Mouse (Mus musculus) right cerebral cortex, postnatal 36 days (tissue): ENCODE results near the gene Olfr835.

Source experiments
- DNase-seq, 2 experiments: peaks; one replicate each; pipeline ENCODE4 v3.0.0; 2022; ENCODE audit warnings: low spot score in 2 of 2, mixed read lengths in 1 of 2

The Olfr835 gene

DNA sequence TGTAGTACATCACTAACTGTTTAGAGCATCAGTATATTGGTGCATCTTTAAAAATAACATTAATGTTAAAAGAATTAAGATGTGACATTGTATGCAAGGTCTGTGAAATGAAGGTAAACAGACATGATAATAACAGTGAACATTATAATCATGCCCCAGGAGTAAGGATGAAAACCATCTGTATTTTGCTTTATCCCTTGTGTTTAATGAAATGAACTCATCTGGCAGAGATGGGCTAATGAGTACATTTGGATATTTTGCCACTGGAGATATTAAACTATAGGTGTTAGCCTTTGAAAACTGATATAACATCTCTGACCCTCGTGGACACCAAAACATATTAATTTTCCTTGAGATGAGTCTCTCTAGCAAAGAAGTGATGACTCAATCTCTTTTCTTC lies at the start of gene Olfr835:
TSS of gene Olfr835 (plus strand) at position 301 of the 400 bp plus-strand sequence.
- no peak for DNase-seq

DNA sequence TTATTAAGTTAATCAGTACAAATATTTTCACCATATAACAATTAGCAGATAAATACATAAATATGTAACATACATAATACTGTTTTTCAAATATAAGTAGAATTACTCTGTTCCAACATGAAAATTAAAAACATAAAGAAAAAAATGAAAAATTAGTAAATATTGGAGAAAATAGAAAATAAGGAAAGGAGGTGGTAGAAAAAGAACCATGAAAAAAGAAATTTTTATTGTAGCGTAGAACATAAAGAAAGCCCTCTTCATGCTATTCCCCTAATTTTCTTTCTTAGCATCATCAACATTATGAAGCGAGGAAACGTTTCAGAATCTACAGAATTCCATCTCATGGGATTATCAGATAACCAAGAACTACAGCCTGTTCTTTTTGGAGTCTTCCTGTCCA lies 44.8 kb upstream of the Olfr835 start, which contains the start of gene Olfr834:
TSS of gene Olfr834 (plus strand) at position 301 of the 400 bp plus-strand sequence.
- no peak for DNase-seq

DNA sequence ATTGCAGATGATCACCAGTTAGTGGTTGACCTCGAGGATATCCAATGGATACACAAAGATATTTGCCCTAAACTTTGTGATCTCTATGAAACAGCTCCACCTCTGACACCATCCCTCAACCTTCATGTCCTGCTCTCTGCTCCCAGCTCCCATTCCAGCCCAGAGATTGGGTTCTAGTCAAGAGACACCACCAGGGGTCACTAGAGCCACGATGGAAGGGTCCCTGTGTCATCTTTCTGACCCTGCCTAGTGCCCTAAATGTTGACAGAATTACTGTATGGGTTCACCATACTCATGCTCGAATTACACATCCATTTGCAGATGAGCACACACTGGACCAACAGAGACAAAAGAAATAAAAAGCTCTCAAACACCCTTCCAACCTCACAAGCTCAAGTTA lies 52.5 kb downstream of the Olfr835 start:
- DNase-seq: no peak
